Mouse (Mus musculus) c-Kit-positive CD71-negative TER-119-negative erythroid progenitor cells, embryonic 14.5 days (primary cell): ENCODE measurements around the gene Lingo3.
A peak's percentile ranks its signal among the peaks of the same experiment; 100 is the strongest.
"Not testable (repeated sequence)": the region's sequence is repeated elsewhere in the genome, so short reads cannot be mapped to it uniquely, and the experiment has no call there.

Source experiments
- DNase-seq: peaks from one replicate; pipeline ENCODE4 v3.0.0-alpha.2; 2013; ENCODE audit warnings: low read depth

Lingo3 gene

DNA sequence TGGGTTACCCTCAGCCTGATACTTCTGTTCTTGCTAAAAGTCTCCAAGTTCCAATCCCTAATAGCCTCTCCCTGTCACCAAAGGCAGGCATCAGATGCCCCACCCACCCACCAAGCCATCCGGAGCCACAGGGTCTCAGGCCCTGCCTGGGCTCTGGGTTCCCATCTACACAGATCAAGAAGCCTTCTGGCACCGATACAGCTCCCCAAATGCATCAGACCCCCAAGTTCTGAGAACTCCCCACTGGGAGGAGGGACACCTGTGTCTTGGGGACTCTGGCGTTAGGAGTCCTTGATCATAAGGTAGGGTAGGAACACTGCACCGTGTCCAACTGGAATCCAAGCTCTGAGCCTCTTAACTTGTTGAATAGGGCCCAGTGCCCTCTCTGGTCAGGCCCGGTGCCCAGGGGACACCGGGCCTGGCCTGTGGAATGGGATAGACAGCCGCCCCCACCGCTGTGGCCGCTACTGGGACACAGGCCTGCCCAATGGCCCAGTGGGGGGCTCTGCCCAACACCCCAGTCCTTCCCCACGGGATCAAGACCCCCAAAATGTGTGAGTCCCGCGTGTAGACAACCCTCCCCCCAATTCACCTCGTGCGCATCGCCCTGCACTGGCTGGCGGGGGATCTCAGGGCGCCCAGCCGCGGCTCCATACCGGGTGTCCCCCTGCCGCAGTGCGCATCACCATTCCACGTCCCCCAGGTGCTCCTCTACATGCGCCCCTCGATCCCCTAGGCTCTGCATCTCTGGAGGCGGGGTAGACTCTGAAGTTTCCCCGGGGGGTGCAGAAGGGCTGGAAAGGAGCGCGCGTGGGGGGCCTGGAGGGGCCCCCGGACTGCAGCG is 530 bp downstream of the Lingo3 start:
- no peak for DNase-seq

GRCm38 (mm10) chr10:80842334-80842733 is 1.5 kb downstream of the Lingo3 start:
- DNase-seq: no peak

DNA sequence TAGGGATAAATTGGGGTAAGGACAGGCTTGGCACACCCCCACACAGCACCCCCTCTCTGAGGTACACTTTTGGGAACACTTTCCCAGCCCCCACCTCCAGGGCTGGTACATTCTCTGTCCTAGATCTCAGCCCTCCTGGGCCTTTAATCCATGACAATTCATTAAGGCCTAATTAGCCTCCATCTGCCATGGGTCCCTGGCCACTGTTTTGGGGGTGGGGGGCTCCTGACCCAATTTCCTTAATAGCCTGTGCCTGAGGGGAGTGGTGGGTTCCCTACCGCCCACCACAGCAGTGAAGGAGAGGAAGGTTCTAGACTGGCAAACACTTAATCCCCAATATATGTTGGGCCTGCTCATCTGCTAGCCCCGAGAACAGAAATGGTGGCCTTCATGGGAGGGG is 2.2 kb downstream of the Lingo3 start:
- no peak for DNase-seq

- no peak for DNase-seq
Measured at GRCm38 (mm10) chr10:80839848-80840247, 4.0 kb downstream of the Lingo3 start.

GRCm38 (mm10) chr10:80838346-80838912 is 5.4 kb downstream of the Lingo3 start:
- no peak for DNase-seq

- DNase-seq: no peak
Measured at GRCm38 (mm10) chr10:80837827-80838226, 6.0 kb downstream of the Lingo3 start.

DNA sequence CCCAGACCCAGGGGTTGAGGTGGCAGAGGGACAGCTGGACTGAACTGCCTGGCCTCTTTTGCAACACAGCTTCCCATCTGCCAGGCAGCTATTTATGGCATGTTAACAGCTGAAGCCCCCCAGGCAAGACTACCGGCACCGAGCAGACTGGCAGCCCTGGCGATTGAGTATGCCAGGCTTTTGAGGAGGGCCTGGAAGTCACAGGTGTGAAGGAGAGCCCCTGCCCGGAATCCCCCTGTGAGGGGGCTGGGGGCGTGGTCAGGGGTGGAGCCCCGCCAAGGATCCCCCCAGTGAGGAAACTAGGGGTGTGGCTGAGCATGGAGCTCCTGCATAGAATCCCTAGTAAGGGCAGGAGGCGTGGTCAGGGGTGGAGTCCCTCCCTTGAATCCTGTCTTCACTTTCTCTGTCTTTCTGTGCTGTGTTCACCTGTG is 6.9 kb downstream of the Lingo3 start:
- no peak for DNase-seq

DNA sequence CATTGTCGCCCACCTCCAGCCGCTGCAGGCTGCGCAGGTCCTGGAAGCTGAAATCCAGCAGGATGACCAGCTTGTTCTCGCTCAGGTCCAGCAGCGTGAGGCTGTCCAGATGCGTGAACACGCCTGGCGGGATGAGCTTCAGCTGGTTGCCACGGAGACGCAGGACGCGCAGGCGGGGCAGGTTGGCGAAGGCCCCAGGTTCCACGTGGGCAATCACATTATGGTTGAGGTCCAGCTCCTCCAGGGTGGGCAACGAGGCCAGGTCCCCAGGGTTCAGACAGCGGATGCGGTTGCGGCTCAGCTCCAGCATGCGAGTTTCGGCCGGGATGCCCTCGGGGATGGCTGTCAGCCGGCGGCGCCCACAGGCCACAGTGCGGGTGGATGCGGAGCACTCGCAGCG is 8.2 kb downstream of the Lingo3 start:
- no peak for DNase-seq

- DNase-seq: no peak
Measured at GRCm38 (mm10) chr10:80832818-80833217, 11.0 kb downstream of the Lingo3 start.

GRCm38 (mm10) chr10:80831136-80831535 is 12.7 kb downstream of the Lingo3 start:
- DNase-seq: peak; percentile 83

DNA sequence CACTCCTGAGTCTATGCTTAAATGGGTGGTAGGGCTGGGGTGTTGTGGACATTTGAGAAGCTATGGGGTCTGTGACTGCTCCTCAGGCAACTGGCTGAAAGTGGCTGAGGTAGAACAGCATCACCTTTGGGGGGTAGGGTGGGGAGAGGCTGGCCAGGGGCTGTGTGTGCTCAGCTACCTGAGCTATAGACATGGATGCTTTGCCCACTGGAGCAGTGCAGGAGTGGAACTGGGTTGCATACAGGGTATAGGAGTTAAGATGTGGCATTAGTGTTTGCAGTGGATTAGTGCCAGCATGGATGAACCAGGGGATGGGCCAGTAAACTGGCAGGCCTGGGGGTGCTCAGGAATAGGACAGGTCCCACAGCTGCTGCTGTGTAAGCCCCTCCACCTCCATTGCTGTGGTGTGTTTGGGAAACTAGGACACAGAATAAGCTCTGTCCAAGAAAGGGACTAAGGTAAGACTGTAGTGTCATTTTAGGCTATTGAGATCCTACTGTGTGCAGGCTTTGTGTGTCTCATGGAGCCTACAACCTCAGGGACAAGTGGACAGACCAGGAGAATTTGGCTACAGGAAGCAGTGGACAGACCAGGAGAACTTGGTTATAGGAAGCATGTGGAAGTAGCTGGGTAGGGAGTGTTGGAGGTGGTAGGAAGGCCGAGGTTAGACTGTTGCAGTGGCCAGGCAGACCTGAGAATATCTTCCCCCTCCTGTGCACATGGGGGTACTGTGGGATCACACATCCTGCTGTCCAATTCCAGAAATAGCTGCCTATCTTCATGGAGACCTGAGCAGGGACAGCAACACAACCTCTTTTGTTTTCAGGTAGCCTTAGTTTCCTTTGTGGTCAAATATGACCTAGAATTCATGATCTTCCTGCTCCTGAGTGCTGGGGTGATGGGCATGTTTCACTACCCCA is 14.2 kb downstream of the Lingo3 start:
- no peak for DNase-seq

- not testable (repeated sequence) for DNase-seq
Measured at GRCm38 (mm10) chr10:80828587-80828986, 15.3 kb downstream of the Lingo3 start.

DNA sequence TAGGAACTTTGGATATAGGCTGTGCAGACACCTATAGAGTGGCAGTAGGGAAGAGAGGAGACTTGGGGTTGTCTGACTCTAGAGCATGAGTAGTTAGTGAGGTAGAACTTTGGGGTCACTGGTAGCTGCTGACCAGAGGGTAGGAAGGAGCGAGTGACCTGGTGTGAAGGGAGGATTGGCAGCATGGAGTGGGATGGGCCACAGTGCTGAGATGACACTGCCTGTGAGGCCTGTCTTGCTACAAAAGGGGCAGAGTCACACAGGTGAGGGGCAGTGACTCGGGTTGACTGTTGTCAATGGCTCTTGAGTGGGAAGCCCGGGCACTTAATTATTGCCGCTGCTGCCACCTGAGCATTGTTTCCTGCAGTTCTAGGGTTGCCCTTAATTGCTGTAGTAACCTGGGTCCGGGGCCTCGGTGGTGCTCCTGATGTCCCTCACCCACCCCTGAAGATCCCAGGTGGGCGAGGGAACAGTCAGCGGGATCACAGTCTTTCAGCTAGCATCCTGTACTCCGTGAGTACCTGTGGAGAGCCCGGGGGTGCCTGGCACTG is 15.9 kb downstream of the Lingo3 start:
- DNase-seq: no peak

GRCm38 (mm10) chr10:80827063-80827869 is 16.6 kb downstream of the Lingo3 start:
- DNase-seq: no peak

DNA sequence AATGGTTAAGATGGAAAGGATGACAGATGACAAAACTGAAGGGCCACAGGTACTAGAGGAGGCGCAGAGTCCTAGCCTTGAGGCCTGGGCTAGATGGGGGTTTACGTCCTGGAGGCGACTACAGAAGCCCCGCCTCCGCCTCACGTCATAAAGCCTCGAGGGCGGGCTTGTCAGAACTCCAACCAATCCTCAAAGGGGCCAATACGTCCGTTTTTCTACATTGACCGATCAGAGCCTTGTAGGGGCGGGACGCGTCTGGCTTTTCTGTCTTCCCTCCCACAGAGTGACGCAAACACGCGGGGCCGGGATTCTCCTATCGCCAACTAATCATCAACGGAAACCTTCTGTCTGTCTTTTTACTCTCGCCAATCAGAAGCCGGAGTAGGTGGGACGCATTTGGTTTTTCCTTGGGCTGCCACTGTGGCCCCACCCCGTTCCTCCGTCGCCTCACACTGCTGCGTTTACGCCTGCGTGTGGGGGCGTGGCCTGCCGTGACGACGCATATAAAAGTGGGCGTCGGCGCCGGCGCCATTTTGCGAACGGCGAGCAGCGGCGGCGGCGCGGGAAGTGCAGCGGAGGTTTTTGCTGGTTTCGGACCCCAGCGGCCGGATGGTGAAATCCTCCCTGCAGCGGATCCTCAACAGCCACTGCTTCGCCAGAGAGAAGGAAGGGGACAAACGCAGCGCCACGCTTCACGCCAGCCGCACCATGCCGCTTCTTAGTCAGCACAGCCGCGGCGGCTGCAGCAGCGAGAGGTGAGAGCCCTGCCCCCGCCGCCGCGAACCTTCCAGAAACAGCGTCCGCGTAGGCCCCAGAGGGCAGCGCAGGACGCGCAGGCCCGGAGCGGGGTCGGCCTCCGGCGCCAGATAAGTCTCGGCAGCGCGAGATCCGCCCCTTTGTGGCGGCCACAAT is 17.4 kb downstream of the Lingo3 start, which contains the start of gene Oaz1:
TSS of gene Oaz1 (plus strand) at position 506 of the 912 bp plus-strand sequence.
- peak; percentile 99 for DNase-seq

- DNase-seq: no peak
Measured at GRCm38 (mm10) chr10:80824827-80825226, 19.0 kb downstream of the Lingo3 start.

- DNase-seq: no peak
Measured at GRCm38 (mm10) chr10:80823847-80824643, 19.8 kb downstream of the Lingo3 start.

DNA sequence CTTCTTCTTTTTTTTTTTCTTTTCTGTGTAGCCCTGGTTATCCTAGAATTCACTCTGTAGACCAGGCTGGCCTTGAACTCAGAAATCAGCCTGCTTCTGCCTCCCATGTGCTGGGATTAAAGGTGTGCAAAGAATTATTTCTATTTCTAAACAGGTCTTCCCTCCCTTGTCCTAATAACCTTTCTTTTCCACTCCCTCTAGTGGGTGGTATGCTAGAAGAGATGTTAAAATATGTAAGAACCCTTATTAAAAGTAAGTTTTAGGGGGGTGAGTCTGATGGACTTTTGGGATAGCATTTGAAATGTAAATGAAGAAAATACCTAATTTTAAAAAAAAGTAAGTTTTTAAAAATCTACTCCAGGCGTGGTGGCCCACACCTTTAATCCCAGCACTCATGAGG is 20.5 kb downstream of the Lingo3 start:
- DNase-seq: no peak

DNA sequence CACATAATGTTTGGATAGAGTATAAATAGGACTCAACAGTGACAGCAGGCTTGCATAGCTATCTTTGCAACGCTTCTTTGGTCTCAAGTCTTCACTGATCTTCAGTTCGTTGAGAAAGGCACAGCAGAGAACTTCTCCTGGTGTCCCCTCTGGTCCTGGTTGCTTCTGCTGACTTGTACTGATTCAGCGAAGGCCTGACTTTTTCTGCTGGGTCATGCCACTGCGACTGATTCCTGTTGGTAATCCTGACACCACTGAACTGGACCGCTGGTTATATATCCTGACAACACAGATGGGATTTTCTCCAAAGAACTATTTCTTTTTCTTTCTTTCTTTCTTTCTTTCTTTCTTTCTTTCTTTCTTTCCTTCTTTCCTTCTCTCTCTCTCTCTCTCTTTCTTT is 21.3 kb downstream of the Lingo3 start:
- DNase-seq: no peak
